Mouse (Mus musculus): ENCODE data around the gene Zfp735. TPM values are rescaled to one million over a fixed set of nuclear protein-coding genes. Genes with fewer than 3 reads are reported as not detected.

Gene Zfp735
- not detected in 2 replicates for polyA plus RNA-seq (2015; fragmentation: Nextera tagmentation; extraction: Ambion mirVana)

DNA sequence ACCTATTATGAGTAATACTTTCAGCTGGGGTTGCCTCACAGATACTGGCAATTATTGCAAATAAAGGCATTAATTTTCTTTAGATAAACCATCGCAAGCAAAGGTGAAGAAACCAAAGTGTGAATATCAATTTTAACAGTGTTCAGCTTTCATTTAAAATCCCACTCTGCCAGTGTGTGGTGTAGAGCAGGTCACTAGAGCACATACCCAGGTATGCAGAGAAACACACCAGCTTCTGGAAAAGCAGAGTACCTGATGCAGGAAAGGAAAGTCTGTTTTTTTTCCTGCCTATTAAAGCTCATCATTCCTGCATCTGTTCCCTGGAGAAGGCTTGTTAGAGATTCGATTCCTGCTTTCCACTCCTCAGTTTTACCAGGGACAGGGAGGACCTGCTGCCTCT, at the start of gene Zfp735:
TSS of gene Zfp735 (plus strand) at position 301 of the 400 bp plus-strand sequence.

Other genes with a start within 250 kb of the Zfp735 start
- not detected in 2 replicates for gene Olfr380, start 231.3 kb upstream of the Zfp735 start, polyA plus RNA-seq (2015; fragmentation: Nextera tagmentation; extraction: Ambion mirVana)
- gene Olfr381, start 197.2 kb upstream of the Zfp735 start, polyA plus RNA-seq (2015; fragmentation: Nextera tagmentation; extraction: Ambion mirVana) = not detected in 2 replicates
- gene Olfr382, start 171.6 kb upstream of the Zfp735 start, polyA plus RNA-seq (2015; fragmentation: Nextera tagmentation; extraction: Ambion mirVana) = not detected in 2 replicates
- not detected in 2 replicates for gene Olfr385, start 95.8 kb upstream of the Zfp735 start, polyA plus RNA-seq (2015; fragmentation: Nextera tagmentation; extraction: Ambion mirVana)
- not detected in 2 replicates for gene Olfr384, start 90.2 kb upstream of the Zfp735 start, polyA plus RNA-seq (2015; fragmentation: Nextera tagmentation; extraction: Ambion mirVana)
- not detected in 2 replicates for gene Olfr389, start 91.9 kb downstream of the Zfp735 start, polyA plus RNA-seq (2015; fragmentation: Nextera tagmentation; extraction: Ambion mirVana)
- not detected in 2 replicates for gene Olfr390, start 94.2 kb downstream of the Zfp735 start, polyA plus RNA-seq (2015; fragmentation: Nextera tagmentation; extraction: Ambion mirVana)
- gene Olfr391-ps, start 114.3 kb downstream of the Zfp735 start, polyA plus RNA-seq (2015; fragmentation: Nextera tagmentation; extraction: Ambion mirVana) = not detected in 2 replicates
- gene Olfr392, start 128.3 kb downstream of the Zfp735 start, polyA plus RNA-seq (2015; fragmentation: Nextera tagmentation; extraction: Ambion mirVana) = not detected in 2 replicates
- not detected in 2 replicates for gene Olfr393, start 162.7 kb downstream of the Zfp735 start, polyA plus RNA-seq (2015; fragmentation: Nextera tagmentation; extraction: Ambion mirVana)
- gene Olfr394, start 202.0 kb downstream of the Zfp735 start, polyA plus RNA-seq (2015; fragmentation: Nextera tagmentation; extraction: Ambion mirVana) = not detected in 2 replicates
- gene Olfr395, start 220.5 kb downstream of the Zfp735 start, polyA plus RNA-seq (2015; fragmentation: Nextera tagmentation; extraction: Ambion mirVana) = not detected in 2 replicates
- gene Olfr23, start 247.9 kb downstream of the Zfp735 start, polyA plus RNA-seq (2015; fragmentation: Nextera tagmentation; extraction: Ambion mirVana) = not detected in 2 replicates